Mouse (Mus musculus): ENCODE measurements around the gene Zfp408. TPM values are rescaled to one million over a fixed set of nuclear protein-coding genes. Genes with fewer than 3 reads are reported as not detected.
"Not testable (repeated sequence)": the region's sequence is repeated elsewhere in the genome, so short reads cannot be mapped to it uniquely, and the experiment has no call there.

Gene Zfp408
- total RNA-seq, 2 experiments from 2014 or later = 2.5 to 3.1 TPM

DNA sequence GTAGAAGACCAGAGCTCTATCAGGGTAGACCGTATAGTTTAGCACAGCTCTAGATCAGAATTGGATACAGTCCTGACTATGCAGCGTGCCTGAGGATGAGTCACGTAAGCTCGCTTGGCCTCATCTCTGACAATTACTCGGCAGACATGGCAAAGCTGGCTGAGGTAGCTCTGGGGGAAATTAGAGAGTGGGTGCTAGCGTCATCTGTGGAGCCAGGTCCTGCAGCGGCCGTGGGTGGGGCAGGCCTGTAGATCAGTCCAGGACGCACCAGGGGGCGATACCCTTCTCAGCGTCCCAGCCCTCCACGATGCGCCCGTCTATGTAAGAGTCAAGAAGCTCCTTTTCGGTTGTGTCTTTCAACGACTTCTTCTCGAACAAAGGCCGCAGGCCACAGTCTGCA lies 19.9 kb downstream of the Zfp408 start:
- no peak for DNase-seq
- H3K4me3 ChIP-seq = no peak overlapping the region
- TF ChIP-seq CTCF (IDR thresholded peaks at IDR 0.05) = no peak
- intact Hi-C loops (cut with DNase I) = no loop called here
- H3K27ac ChIP-seq = no peak overlapping the region

DNA sequence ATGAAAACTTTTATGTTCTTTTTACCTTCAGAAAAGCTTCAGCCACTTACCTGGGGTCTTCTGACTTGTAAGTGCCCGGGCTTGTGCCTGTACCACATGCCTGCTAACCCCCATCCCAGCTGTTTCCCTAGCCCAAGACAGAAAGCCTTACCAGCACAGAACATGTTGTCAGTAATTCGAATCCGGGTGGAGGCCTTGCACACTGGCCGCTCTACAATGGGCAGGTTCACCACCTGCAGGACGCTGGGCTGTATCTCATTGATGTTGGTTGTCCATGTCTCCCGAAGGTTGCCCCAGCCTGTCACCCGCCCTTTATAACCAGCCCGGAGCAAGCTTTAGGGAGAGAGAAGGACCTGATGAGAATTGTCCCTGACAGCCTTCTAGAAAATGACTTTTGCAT lies 21.4 kb downstream of the Zfp408 start:
- TF ChIP-seq CTCF (IDR thresholded peaks at IDR 0.05) = no peak
- no peak for DNase-seq
- intact Hi-C loops (cut with DNase I) = no loop called here
- Histone ChIP-seq H3K27ac (no peak overlapping the region), H3K4me3 (no peak overlapping the region)

DNA sequence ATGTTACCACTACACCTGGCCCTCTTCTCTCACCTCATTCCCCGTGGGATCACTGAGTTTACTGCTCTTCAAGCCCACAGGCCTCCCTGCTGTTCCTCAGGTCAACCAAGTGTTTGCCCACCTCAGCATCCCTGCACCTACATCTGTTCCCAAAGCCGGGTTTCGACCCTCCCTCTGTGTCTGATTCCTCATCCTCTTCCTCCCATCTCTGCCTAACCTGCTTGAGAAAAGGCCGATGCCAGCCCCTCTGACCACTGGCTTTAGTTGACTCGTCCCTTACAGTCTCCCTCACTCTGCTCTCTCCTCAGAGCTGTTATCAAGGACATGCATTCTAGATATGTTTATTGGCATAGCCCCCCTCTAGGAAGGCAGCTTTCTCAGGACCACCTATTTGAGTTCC lies 22.1 kb downstream of the Zfp408 start:
- no peak overlapping the region for H3K4me3 ChIP-seq
- intact Hi-C loops (cut with DNase I) = no loop called here
- H3K27ac ChIP-seq = no peak overlapping the region
- no peak for TF ChIP-seq CTCF (IDR thresholded peaks at IDR 0.05)
- DNase-seq = no peak

DNA sequence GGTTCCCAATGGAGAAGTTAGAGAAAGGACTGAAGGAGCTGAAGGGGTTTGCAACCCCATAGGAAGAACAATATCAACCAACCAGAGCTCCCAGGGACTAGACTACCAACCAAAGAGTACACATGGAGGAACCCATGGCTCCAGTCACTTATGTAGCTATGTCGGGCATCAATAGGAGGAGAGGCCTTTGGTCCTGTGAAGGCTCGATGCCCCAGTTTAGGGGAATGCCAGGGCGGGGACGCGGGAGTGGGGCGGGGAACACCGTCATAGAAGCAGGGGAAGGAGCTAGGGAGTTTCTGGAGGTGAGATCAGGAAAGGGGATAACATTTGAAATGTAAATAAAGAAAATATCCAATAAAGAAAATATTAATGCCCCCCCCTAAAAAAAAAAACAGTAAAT lies 26.2 kb downstream of the Zfp408 start:
- DNase-seq; H3K4me3 ChIP-seq; H3K27ac ChIP-seq; intact Hi-C loops (cut with DNase I): not testable (repeated sequence)

DNA sequence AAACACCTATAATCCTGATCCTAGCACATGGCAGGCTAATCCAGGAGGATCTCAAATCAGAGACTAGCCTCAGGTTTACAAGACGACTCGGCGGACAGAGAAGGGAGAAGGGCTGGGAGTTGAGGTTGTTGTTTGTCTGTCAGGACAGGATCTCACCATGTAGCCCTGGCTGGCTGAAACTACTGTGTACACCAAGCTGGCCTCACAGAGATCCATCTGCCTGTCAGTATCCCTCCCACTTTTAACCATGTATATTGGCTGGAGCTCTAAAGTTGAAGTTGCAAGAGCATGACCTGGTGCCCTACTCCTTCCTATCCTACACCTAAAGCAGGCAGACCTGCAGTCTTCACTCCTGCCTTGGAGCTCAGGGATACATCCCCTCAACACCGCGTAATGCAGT lies 27.2 kb downstream of the Zfp408 start:
- TF ChIP-seq CTCF (IDR thresholded peaks at IDR 0.05) = no peak
- no peak for DNase-seq
- intact Hi-C loops (cut with DNase I) = no loop called here
- Histone ChIP-seq H3K4me3 (no peak overlapping the region), H3K27ac (no peak overlapping the region)

DNA sequence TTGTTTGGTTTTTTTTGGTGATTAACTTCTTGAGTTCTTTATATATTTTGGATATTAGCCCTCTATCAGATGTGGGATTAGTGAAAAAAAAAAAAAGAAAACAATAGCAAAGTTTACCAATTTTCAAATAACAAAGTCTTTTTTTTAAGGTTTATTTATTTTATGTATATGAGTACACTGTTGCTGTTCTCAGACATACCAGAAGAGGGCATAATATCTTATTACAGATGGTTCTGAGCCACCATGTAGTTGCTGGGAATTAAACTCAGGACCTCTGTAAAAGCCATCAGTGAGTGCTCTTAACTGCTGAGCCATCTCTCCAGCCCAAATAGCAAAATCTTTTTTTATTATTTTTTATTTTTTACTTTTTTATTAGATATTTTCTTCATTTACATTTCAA lies 40.2 kb downstream of the Zfp408 start:
- H3K27ac ChIP-seq; DNase-seq; H3K4me3 ChIP-seq; intact Hi-C loops (cut with DNase I): not testable (repeated sequence)
- TF ChIP-seq CTCF (IDR thresholded peaks at IDR 0.05) = peak; percentile 14; the same call in 1 of the 2 replicates

DNA sequence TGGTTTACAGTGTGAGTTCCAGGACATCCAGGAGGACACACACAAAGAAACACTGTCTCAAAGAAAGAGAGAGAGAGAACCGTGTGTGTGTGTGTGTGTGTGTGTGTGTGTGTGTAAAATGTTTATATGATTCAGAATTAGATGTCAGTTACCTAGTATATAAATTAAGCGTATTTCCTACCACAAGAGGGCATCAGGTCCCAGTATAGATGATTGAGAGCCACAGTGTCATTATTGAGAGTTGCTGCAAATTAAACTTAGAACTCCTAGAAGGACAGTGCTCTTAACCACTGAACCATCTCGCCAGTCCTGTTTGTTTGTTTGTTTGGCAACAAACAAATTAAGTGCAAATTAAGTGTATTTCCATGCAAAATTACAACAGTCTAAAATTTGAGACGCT lies 47.2 kb downstream of the Zfp408 start:
- intact Hi-C loops (cut with DNase I) = loop anchor here (5.0 kb wide), 1 partner anchor 35 kb away; no protein-coding TSS in a partner anchor
- no peak overlapping the region for H3K4me3 ChIP-seq
- no peak overlapping the region for H3K27ac ChIP-seq
- DNase-seq = no peak
- TF ChIP-seq CTCF (IDR thresholded peaks at IDR 0.05) = peak; percentile 5; the same call in 1 of the 2 replicates

DNA sequence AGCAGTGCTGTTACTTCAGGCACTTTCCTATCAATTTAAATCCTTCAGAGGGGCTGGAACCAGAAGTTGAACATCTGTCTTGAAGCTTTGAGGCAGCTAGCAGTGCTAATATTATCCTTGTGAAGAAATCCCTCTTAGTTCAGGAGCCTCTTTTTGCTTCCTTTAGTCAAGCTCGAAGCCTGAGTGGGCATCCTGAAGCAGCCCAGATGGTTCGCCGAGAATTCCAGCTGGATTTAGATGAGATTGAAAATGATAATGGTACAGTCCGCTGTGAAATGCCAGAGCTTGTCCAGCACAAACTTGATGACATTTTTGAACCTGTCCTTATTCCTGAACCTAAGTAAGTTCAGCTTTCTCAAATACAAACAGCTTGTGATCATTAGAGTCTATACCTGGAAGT lies 49.1 kb downstream of the Zfp408 start:
- DNase-seq = no peak
- intact Hi-C loops (cut with DNase I) = loop anchor here (5.0 kb wide), 1 partner anchor 33 kb away; no protein-coding TSS in a partner anchor
- TF ChIP-seq CTCF (IDR thresholded peaks at IDR 0.05) = no peak
- no peak overlapping the region for H3K4me3 ChIP-seq
- H3K27ac ChIP-seq = no peak overlapping the region

Other genes starting within 250 kb of the Zfp408 start
- gene 1110051M20Rik, start 205.1 kb downstream of the Zfp408 start, total RNA-seq (2021) = 10 to 100 TPM; 13.4 to 20.0 TPM
- gene Lrp4, start 192.3 kb downstream of the Zfp408 start, total RNA-seq (2021) = 10 to 100 TPM in 1 of 2 experiments, 1 to 10 TPM in 1; 7.8 to 10.2 TPM
- 10 to 100 TPM; 30.0 to 33.1 TPM for gene Ckap5, start 123.0 kb downstream of the Zfp408 start, total RNA-seq (2021)
- gene F2, start 13.4 kb downstream of the Zfp408 start, total RNA-seq (2021) = under 1 TPM; 0.11 to 0.13 TPM
- gene Arhgap1, start 69 bp upstream of the Zfp408 start, total RNA-seq (2021) = 1 to 10 TPM; 5.0 to 8.2 TPM
- gene Atg13, start 60.8 kb upstream of the Zfp408 start, total RNA-seq (2021) = 10 to 100 TPM; 32.2 to 36.2 TPM
- 1 to 10 TPM; 4.9 to 5.6 TPM for gene Harbi1, start 61.1 kb upstream of the Zfp408 start, total RNA-seq (2021)
- gene Ambra1, start 80.3 kb upstream of the Zfp408 start, total RNA-seq (2021) = 10 to 100 TPM; 16.7 to 18.1 TPM

All from gastrocnemius, adult 2 months (tissue).